Mouse (Mus musculus) liver, embryonic 13.5 days (tissue): ENCODE measurements around the gene Blcap. TPM values are rescaled to one million over a fixed set of nuclear protein-coding genes. Genes with fewer than 3 reads are reported as not detected.

Experiments
- ATAC-seq: fragments of 200-750 bp; cut with Nextera tagmentation; 2 replicates; pipeline ENCODE4 v1.8.0; 2017; ENCODE audit warnings: low read depth, mild to moderate bottlenecking, moderate number of reproducible peaks, moderate library complexity
- DNase-seq: peaks from one replicate; pipeline ENCODE4 v3.0.0; 2022
- H3K27ac ChIP-seq: fragments of 300-500 bp; sonication (generic); 2 replicates; pipeline ENCODE4 v1.5.1; 2015; ENCODE audit warnings: moderate library complexity, mild to moderate bottlenecking, inconsistent platforms
- H3K27me3 ChIP-seq: fragments of 300-500 bp; sonication (generic); 2 replicates; pipeline ENCODE4 v1.6.1; 2015; ENCODE audit warnings: mild to moderate bottlenecking, inconsistent platforms
- H3K36me3 ChIP-seq: fragments of 300-500 bp; sonication (generic); 2 replicates; pipeline ENCODE4 v1.6.1; 2015; ENCODE audit warnings: mild to moderate bottlenecking, inconsistent platforms
- H3K4me1 ChIP-seq: fragments of 300-500 bp; sonication (generic); replicated peaks from 2 replicates; pipeline ENCODE4 v1.6.1; 2015; ENCODE audit warnings: inconsistent platforms
- H3K4me2 ChIP-seq: fragments of 300-500 bp; sonication (generic); 2 replicates; pipeline ENCODE4 v1.6.1; 2015; ENCODE audit warnings: inconsistent platforms, mild to moderate bottlenecking, moderate library complexity
- H3K4me3 ChIP-seq: fragments of 300-500 bp; sonication (generic); replicated peaks from 2 replicates; pipeline ENCODE4 v1.5.1; 2015; ENCODE audit warnings: mild to moderate bottlenecking, inconsistent platforms
- H3K9ac ChIP-seq: fragments of 300-500 bp; sonication (generic); 2 replicates; pipeline ENCODE4 v1.6.1; 2015; ENCODE audit warnings: mild to moderate bottlenecking, inconsistent platforms
- H3K9me3 ChIP-seq: fragments of 300-500 bp; sonication (generic); replicated peaks from 2 replicates; pipeline ENCODE4 v1.6.1; 2016; ENCODE audit warnings: inconsistent platforms
- WGBS: fragments of 180-500 bp; shearing (Covaris S2); methylation state at CpG from one replicate; pipeline ENCODE4 v1.1.7; 2015; ENCODE audit not compliant: insufficient replicate concordance; 5-methylcytosine and 5-hydroxymethylcytosine counted together
- polyA plus RNA-seq: library from polyadenylated mRNA; unstranded; fragments of >200 nt; fragmentation: Nextera tagmentation; extraction: Ambion mirVana; gene quantifications from 2 replicates; pipeline ENCODE4 v1.2.1, GENCODE M21; 2015

Gene Blcap
- polyA plus RNA-seq, 1 experiment from 2014 or later, result 10.1 TPM

- no peak overlapping the region for H3K27ac ChIP-seq
- H3K4me1 ChIP-seq, result peaks cover 17% of the 10 kb centered on the region
- WGBS, result 58% methylated on average over 9 of the region's 9 CpGs
- DNase-seq (no peak), ATAC-seq (no peak)
- no peaks in the 10 kb centered on the region for H3K9me3 ChIP-seq
- no peaks in the 10 kb centered on the region for H3K36me3 ChIP-seq
- peaks cover 9% of the 10 kb centered on the region for H3K27me3 ChIP-seq
- H3K4me2 ChIP-seq, result no peak overlapping the region
- H3K9ac ChIP-seq, result no peak overlapping the region
- H3K4me3 ChIP-seq, result no peak overlapping the region
These were observed 1.1 kb downstream of the Blcap start for GRCm38 (mm10) chr2:157569796-157570485.

- Histone ChIP-seq H3K27ac (no peak overlapping the region), H3K4me3 (no peak overlapping the region), H3K4me1 (peaks cover 24% of the 10 kb centered on the region), H3K9ac (no peak overlapping the region), H3K36me3 (no peaks in the 10 kb centered on the region), H3K9me3 (no peaks in the 10 kb centered on the region), H3K4me2 (no peak overlapping the region), H3K27me3 (peaks cover 9% of the 10 kb centered on the region)
- ATAC-seq (no peak), DNase-seq (no peak)
- 39% methylated on average over 2 of the region's 2 CpGs for WGBS
These were observed 2.2 kb downstream of the Blcap start for GRCm38 (mm10) chr2:157568881-157569280.

- no peak for DNase-seq
- Histone ChIP-seq H3K4me3 (peak overlapping the region; percentile 90), H3K27me3 (peaks cover 10% of the 10 kb centered on the region), H3K36me3 (no peaks in the 10 kb centered on the region), H3K9me3 (no peaks in the 10 kb centered on the region), H3K4me1 (peaks cover 27% of the 10 kb centered on the region), H3K27ac (peak overlapping the region; percentile 75; the same call in 1 of the 2 replicates), H3K4me2 (peak overlapping the region; percentile 89), H3K9ac (peak overlapping the region; percentile 84)
- WGBS, result 60% methylated on average over 11 of the region's 11 CpGs
- no peak for ATAC-seq
These were observed 3.7 kb downstream of the Blcap start for GRCm38 (mm10) chr2:157567235-157567961.

- peaks cover 33% of the 10 kb centered on the region for H3K4me1 ChIP-seq
- H3K36me3 ChIP-seq, result peaks cover 6% of the 10 kb centered on the region; the same call in 1 of the 2 replicates
- 0 out of 2 replicates have a peak, but pooled peaks cover 2% of the 10 kb centered on the region for H3K9me3 ChIP-seq
- H3K4me2 ChIP-seq, result peak overlapping the region; percentile 89
- DNase-seq (peak; percentile 80), ATAC-seq (peak; percentile 86)
- peak overlapping the region; percentile 75 for H3K27ac ChIP-seq
- H3K9ac ChIP-seq, result peak overlapping the region; percentile 84
- peak overlapping the region; percentile 90 for H3K4me3 ChIP-seq
- H3K27me3 ChIP-seq, result peaks cover 20% of the 10 kb centered on the region
- under 1% methylated on average over 36 of the region's 36 CpGs for WGBS
These were observed 4.7 kb downstream of the Blcap start for GRCm38 (mm10) chr2:157566260-157566952.

GRCm38 (mm10) chr2:157565898-157566259 is 5.2 kb downstream of the Blcap start:
- Histone ChIP-seq H3K36me3 (peaks cover 11% of the 10 kb centered on the region; the same call in 1 of the 2 replicates), H3K4me2 (peak overlapping the region; percentile 89), H3K9me3 (0 out of 2 replicates have a peak, but pooled peaks cover 4% of the 10 kb centered on the region), H3K9ac (peak overlapping the region; percentile 84), H3K4me1 (peaks cover 34% of the 10 kb centered on the region), H3K27ac (peak overlapping the region; percentile 43; the same call in 1 of the 2 replicates), H3K4me3 (peak overlapping the region; percentile 90), H3K27me3 (peaks cover 22% of the 10 kb centered on the region)
- 0% methylated on average over 35 of the region's 35 CpGs for WGBS
- ATAC-seq (no peak; the same call in 1 of the 2 replicates), DNase-seq (no peak)

- peaks cover 5% of the 10 kb centered on the region; the same call in 1 of the 2 replicates for H3K9me3 ChIP-seq
- peaks cover 25% of the 10 kb centered on the region for H3K27me3 ChIP-seq
- H3K4me2 ChIP-seq, result peak overlapping the region; percentile 89
- ATAC-seq (no peak), DNase-seq (no peak)
- peaks cover 11% of the 10 kb centered on the region; the same call in 1 of the 2 replicates for H3K36me3 ChIP-seq
- H3K4me3 ChIP-seq, result peak overlapping the region; percentile 90
- H3K9ac ChIP-seq, result peak overlapping the region; percentile 84
- peaks cover 34% of the 10 kb centered on the region for H3K4me1 ChIP-seq
- no peak overlapping the region for H3K27ac ChIP-seq
- 6% methylated on average over 13 of the region's 13 CpGs for WGBS
These were observed 5.6 kb downstream of the Blcap start for GRCm38 (mm10) chr2:157565446-157565845.

- peaks cover 17% of the 10 kb centered on the region for H3K36me3 ChIP-seq
- peaks cover 34% of the 10 kb centered on the region for H3K4me1 ChIP-seq
- ATAC-seq (no peak), DNase-seq (no peak)
- H3K9me3 ChIP-seq, result peaks cover 10% of the 10 kb centered on the region; the same call in 1 of the 2 replicates
- H3K4me3 ChIP-seq, result no peak overlapping the region
- WGBS, result 72% methylated on average over 4 of the region's 4 CpGs
- peaks cover 32% of the 10 kb centered on the region for H3K27me3 ChIP-seq
- peak overlapping the region; percentile 89; the same call in 1 of the 2 replicates for H3K4me2 ChIP-seq
- H3K9ac ChIP-seq, result peak overlapping the region; percentile 84; the same call in 1 of the 2 replicates
- no peak overlapping the region for H3K27ac ChIP-seq
These were observed 6.4 kb downstream of the Blcap start for GRCm38 (mm10) chr2:157564723-157565122.

- Histone ChIP-seq H3K9ac (no peak overlapping the region), H3K9me3 (peaks cover 16% of the 10 kb centered on the region), H3K4me1 (peaks cover 34% of the 10 kb centered on the region), H3K4me2 (no peak overlapping the region), H3K27me3 (peaks cover 40% of the 10 kb centered on the region), H3K4me3 (no peak overlapping the region), H3K27ac (no peak overlapping the region), H3K36me3 (peaks cover 24% of the 10 kb centered on the region)
- ATAC-seq (no peak), DNase-seq (no peak)
- WGBS, result 38% methylated on average over 2 of the region's 2 CpGs
These were observed 8.0 kb downstream of the Blcap start for GRCm38 (mm10) chr2:157563031-157563430.

- peaks cover 16% of the 10 kb centered on the region for H3K9me3 ChIP-seq
- H3K27ac ChIP-seq, result no peak overlapping the region
- DNase-seq, result no peak
- 54% methylated on average over 27 of the region's 27 CpGs for WGBS
- peak; percentile 49 for ATAC-seq
- no peak overlapping the region for H3K9ac ChIP-seq
- peaks cover 24% of the 10 kb centered on the region for H3K4me1 ChIP-seq
- H3K27me3 ChIP-seq, result peaks cover 40% of the 10 kb centered on the region
- peaks cover 30% of the 10 kb centered on the region for H3K36me3 ChIP-seq
- H3K4me2 ChIP-seq, result peak overlapping the region; percentile 38
- peak overlapping the region; percentile 25 for H3K4me3 ChIP-seq
These were observed 9.8 kb downstream of the Blcap start for GRCm38 (mm10) chr2:157561165-157561836.

GRCm38 (mm10) chr2:157560302-157560701 is 10.8 kb downstream of the Blcap start:
- Histone ChIP-seq H3K36me3 (peaks cover 33% of the 10 kb centered on the region), H3K4me1 (peaks cover 20% of the 10 kb centered on the region), H3K4me2 (peak overlapping the region; percentile 52), H3K27ac (no peak overlapping the region), H3K9ac (no peak overlapping the region), H3K4me3 (peak overlapping the region; percentile 35), H3K27me3 (peaks cover 40% of the 10 kb centered on the region), H3K9me3 (peaks cover 16% of the 10 kb centered on the region)
- no peak for ATAC-seq
- WGBS, result 49% methylated on average over 33 of the region's 33 CpGs
- DNase-seq, result no peak
